Mouse (Mus musculus) forelimb bud, embryonic 11.5 days (tissue): Measurements from ENCODE around the gene Colgalt1.

Source experiments
- DNase-seq: peaks from one replicate; pipeline ENCODE4 v3.0.0-alpha.2; 2012; ENCODE audit warnings: low read depth, low spot score

Gene Colgalt1

GRCm38 (mm10) chr8:71627265-71628099, 16.7 kb downstream of the Colgalt1 start:
- DNase-seq = no peak

GRCm38 (mm10) chr8:71628396-71629095, 17.7 kb downstream of the Colgalt1 start:
- DNase-seq = no peak

- DNase-seq = peak; percentile 93
Observed at GRCm38 (mm10) chr8:71629096-71629697, 18.4 kb downstream of the Colgalt1 start.

GRCm38 (mm10) chr8:71629781-71630212, 19.0 kb downstream of the Colgalt1 start:
- peak; percentile 42 for DNase-seq

GRCm38 (mm10) chr8:71630761-71631160, 20.0 kb downstream of the Colgalt1 start:
- DNase-seq = no peak

DNA sequence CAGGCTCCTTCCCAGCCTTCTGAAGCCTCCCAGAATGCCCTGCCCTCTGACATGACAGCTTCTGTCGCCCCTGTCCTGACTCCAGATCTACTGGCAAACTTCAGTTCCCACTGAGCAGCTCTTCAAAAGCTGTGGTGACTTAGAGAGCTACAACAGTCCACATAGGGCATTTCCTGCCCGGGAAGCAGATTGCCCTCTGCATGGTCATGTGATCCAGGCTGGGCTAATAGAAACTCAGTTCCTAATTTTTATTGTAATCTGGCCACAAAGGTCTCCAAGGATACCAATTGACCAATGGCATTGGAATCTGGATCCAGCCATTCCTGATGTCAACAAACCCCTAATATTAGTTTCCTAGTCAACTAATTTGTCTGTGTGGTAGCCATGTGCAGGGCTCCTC, 21.1 kb downstream of the Colgalt1 start:
- no peak for DNase-seq

DNA sequence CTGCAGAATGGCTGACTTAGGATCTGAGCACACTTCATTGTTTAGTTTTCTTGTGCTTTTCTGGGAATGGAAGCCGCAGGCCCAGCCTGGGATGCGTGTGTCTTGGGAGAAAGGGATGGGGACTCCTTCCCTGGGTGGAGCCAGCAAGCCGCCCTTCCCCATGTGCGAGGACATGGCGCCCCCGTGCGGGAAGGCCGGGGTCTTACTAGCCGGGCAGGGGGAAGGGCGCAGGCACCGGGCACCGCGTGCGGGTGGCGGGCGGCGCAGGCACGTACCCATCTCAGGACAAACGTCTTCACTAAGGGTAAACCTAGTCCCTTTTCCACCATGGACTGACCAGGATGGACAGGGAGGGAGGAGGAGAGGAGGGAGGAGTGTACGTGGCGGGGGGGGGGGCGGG, 22.4 kb downstream of the Colgalt1 start:
- DNase-seq = no peak

DNA sequence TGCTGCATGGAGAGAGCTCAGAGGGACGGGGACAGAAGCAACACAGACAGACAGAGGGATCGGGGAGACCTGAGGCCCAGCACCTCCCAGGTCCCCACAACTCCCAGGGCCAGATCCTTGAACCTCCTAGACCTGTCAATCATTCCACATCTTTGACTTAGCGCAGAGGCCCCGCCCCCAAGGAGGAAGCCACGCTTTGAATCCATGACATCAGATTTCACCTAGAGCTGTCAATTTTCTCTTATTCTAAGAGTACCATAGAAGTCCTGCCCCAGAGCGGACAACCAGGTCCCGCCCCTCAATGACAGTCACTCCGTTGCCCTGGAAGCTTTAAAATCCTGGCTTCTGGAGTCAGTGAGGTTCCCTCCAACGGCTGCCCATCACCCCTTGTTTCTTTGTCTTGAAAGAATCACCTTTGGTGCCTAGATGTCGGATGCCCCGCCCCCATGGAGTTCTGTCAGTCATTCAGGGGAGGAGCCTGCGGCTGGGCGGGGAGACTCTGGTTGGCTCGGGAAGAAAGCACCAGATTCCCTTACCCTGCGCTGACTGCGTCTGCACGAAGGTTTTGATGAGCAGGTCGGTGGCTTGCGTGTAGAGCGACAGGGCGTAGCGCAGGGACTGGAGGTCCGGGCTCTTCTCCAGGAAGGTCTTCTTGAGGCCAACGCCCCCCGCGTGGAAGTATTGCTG, 23.3 kb downstream of the Colgalt1 start:
- DNase-seq = peak; percentile 23

DNA sequence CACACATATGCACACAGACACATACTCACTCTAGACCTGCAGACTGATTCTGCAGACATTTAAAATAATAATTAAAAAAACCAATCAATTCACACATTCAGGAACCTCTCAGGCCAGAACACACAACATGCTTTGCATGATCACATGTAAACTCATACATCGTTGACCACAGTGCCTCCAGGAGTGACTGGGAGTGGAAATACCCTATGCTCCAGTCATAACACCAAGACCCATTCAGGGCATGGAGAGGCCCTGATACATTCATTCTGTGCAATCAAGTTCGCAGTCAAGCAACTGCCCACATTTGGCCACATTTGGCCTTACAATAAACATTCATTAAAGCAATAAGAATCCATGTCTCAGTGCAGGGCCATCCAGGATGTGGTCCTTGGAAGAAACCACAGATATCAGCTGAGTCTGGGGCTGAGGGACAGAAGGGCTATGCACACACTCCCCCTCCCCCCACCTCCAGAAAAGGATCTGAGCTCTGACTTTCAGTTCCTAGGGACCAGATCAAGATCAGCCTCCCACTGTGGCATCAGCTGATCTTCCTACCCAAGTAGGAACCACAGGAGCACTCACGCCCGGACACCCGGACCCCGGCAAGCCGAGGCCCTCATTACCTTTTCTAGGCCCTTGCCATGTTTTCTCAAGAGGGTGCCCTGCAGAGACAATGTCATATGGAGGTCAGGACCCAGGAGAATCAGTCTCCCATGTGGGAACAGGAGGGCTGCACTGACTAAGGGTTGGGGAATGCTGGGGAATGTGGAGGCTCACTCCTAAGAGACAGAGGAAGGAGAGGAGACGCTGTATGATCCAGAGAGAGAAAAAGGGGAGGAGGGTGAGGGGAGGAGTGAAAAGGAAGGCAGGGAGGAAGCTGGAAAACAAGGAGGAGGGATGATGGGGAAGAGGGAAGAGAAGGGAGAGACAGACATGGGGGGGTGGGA, 26.6 kb downstream of the Colgalt1 start:
- no peak for DNase-seq

DNA sequence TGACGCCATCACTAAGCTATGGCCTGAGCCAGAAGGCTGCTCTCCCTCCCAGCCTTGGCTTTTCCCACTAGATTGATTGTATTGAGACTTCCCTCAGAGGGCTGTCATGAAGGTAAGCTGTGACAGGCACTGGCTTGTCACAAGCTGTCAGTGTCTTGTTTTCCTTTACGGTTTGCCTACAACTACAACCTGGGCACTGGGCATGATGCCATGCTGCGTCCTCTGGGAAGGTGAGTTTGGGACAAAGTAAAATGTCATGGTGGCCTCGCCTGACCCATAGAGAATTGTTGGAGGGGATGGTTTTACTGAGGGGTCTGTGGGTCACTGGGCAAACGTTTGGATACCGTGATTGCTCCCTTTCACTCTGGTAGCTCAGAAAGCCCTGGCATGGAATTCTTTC, 27.5 kb downstream of the Colgalt1 start:
- DNase-seq = no peak

DNA sequence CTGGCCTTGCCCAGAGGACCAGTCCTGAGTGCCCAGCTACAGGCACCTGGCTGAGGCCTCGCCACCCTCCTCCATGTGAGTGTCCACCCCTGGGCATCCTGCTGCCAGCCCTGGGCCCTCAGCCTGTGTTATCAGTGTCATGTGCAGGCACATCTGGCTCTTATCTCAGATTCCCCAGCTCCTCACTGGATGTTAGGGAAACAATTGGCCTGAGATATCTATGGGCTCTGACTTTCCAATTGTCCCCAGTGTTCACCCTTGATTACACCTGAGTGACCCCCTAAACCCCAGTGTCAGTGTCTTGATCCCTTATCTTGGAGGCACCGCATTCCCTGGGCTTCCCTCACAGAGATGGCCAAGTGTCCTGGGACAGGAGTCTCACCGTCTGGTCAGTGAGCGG, 28.5 kb downstream of the Colgalt1 start:
- DNase-seq = no peak

DNA sequence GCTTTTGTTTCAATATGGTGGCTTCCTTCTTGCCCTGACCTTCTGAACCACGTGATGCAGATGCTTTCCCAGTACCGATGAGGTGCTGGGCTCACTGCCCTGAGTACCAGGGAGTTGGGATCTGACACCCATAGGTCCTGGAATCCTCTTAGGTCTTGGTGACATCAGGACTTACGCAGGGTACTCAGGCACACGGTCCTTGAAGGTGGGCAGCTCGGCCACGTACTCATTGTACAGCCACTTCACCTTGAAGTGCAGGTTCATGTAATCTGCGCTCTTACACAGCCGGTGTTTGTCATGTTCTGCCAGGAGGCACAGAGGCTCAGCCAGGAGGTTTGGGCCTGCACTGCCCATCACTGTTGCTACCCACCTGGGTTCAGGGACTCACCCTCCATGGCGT, 34.7 kb downstream of the Colgalt1 start:
- no peak for DNase-seq

GRCm38 (mm10) chr8:71654600-71654999, 43.8 kb downstream of the Colgalt1 start:
- no peak for DNase-seq

GRCm38 (mm10) chr8:71657816-71658215, 47.0 kb downstream of the Colgalt1 start:
- DNase-seq = no peak

DNA sequence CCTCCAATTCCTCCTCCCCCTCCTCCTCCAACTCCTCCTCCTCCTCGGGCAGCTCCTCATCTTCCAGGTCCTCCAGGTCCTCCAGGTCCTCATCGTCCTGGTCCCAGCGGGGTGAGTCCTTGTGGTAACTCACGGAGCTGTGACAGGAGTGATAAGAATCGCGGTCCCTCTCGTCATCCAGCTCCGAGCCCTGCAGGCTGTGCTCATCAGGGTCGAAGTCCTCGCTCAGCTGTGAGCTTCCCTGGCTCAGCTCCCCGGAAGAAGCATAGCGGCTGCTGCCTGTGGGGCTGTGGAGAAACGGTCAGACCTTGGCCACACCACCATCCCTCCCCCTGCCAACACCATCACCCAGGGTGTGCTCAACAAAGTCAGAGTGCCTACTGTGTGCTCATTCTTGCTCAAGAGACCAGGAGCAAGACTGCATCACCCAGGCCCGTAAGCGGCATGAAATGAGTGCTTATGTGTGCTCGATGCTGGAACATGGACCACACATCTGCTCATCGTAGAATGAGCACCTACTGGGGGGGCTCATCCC, 47.8 kb downstream of the Colgalt1 start:
- DNase-seq = no peak

GRCm38 (mm10) chr8:71659751-71660150, 49.0 kb downstream of the Colgalt1 start:
- DNase-seq = no peak

DNA sequence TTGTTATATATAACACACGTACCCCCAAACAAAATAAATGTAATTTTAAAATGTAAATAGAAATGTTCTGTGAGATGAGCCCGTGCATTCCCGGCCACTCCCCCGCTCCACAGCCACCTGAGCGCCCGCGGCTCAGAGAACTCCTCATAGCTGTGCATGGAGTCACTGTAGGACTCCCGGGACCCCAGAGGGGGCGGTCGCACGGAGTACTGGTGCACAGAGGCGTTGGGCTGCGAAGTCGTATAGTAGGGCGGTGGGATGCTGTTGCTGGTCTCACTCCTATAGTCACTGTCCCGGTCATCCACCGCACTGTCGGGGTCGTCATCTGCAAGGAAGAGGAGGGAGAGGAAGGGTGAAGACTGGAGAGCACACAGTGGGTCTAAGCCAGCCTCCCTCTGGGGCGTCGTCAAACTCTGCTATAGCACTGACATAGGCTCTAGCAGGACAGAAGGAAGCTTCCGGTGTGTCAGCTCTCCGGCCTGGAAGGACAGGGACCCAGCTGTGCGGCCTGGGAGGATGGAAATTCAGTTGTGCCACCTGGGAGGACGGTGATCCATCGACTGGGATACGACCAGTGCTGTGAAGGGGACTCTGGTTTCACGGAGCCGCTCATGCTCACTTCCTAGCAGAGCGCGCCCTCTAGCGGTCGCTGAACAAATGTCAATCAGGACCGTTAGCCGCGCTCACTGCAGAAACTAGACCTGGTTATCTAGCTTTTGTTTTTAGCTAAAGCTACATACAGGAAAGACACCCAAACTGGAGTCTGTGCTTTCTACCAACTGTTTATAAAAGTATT, 49.7 kb downstream of the Colgalt1 start:
- DNase-seq = peak; percentile 90

DNA sequence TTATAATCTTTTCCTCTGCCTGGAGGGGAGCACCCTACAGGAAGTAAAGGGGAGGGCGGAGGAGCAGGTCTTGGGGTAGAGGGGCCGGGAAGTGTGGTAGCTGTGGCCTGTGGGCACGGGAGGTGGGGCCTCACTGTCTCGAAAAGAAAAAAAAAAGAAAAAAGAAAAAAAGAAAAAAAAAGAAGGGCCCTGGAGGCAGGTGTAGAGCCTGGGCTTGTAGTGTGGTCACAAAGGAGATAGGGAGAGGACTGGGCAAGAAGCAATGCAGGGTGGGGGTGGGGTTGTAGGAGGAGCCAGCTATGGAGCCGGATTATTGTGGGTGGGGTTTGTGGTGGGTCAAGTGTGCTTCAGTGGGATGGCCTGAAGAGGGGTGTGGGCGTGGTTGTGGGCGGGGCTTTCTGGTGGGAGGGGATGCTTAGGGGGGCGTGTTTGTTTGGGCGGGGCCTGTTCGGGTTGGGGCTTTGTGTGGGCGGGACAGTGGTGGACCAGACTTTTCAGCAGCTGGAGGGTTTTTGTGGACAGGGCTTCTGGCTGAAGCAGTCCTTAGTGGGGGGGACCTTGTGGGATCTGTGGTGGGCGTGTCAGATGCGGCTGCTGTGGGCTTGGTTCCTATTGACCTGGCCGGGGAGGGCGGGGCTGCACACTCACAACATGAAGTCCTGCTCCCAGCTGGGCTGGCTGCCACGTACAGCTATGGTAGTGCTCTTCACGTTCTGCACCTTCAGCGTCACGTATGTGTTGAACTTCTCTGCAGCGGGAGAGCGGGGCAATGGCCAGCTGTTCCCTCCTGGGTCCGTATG, 54.7 kb downstream of the Colgalt1 start:
- DNase-seq = peak; percentile 80

DNA sequence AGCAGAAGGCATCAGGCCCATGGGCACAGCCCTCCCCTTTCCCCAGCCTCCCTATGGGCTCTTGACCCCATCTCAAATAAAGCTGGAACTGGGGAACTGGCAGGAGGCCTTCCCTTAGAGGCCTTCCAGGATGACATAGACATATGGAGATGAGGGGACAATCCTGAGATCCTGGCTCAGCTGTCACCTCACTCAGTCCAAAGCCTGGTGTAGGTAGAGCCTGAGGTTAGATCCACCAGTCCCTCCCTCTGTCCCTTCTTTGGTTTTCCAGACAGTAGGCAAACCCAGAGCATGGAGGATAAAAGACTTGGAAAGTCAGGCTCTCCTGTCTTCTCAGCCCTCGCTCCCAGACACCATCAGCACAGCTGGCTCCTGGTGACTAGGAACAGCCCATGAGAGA, 56.1 kb downstream of the Colgalt1 start:
- DNase-seq = no peak
